Mouse (Mus musculus): ENCODE data around the gene Gsdma3. TPM values are rescaled to one million over a fixed set of nuclear protein-coding genes. Genes with fewer than 3 reads are reported as not detected.

The Gsdma3 gene
- total and polyA plus RNA-seq, 3 experiments: not detected

DNA sequence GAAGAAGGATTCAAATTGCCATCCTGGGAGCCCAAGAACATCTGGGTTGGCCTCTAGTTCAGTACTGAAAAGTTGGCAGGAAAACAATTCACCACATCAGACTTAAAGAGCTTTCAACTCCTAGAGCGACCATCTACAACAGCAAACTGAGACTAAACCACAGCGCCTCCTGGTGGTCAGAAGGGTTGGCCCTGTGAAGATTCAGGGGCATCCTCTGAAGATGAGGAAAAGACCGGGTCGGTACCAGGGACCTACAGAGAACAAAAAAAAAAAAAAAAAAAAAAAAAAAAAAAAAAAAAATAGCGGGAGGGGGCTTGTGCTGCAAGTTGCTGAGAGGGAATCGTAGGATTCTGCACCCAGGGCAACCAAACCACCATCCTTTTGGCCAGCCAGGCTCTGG lies 28.8 kb upstream of the Gsdma3 start (continued):
- no peak for TF ChIP-seq TAL1 (IDR thresholded peaks at IDR 0.05; ENCODE audit: low read length)
- no peak for TF ChIP-seq EP300 (IDR thresholded peaks at IDR 0.05; ENCODE audit: low read depth in 1 of 2, low read length in 2 of 2)
- TF ChIP-seq TBP (IDR thresholded peaks at IDR 0.05; ENCODE audit: low read depth, low read length): no peak
- TF ChIP-seq GATA1 (IDR thresholded peaks at IDR 0.05; ENCODE audit: low read depth, low read length): no peak
- TF ChIP-seq RCOR1 (IDR thresholded peaks at IDR 0.05; ENCODE audit: low read depth, low read length): no peak

DNA sequence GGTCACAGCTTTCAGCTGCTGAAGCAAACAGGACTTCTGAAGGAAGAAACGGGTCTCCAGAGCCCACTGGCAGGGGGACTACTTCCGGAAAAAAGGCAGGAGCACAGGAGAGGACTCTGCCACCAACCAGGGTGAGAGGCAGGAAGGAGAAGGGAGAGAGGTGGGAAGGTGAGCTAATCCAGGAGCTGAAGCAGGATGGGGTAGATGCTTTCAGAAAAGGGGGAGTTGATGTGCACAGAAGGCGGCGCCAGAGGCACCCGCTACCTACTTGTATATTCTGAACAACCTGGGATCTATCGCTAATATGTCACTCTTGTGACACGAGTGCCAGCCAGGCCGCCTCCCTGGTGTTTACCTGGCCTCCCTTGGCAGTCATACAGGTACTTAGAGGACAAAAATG lies 28.2 kb upstream of the Gsdma3 start, which contains the start of gene Lrrc3c:
Gene Lrrc3c, plus strand, starts transcription at position 301 of the 400 bp plus-strand sequence.
- no peak for TF ChIP-seq POLR2AphosphoS5 (IDR thresholded peaks at IDR 0.05; ENCODE audit: borderline replicate concordance, low read depth, low read length)
- Histone ChIP-seq H3K9me3 (replicated peaks; ENCODE audit: insufficient read depth, low read length) (no peaks in the 10 kb centered on the region), H3K27me3 (ENCODE audit: control insufficient read depth in 1 of 2, insufficient read depth in 2 of 2, low read length in 2 of 2) (peaks cover 13 to 18% of the 10 kb centered on the region in 2 experiments), H3K27ac (ENCODE audit: control insufficient read depth, low read depth, low read length) (no peak within 1 kb of the TSS), H3K4me3 (ENCODE audit: control insufficient read depth in 1 of 2, insufficient read depth in 1 of 2, low read depth in 2 of 2, low read length in 2 of 2) (no peak within 1 kb of the TSS), H3K9ac (ENCODE audit: control insufficient read depth, low read depth, low read length, poor library complexity, severe bottlenecking) (no peak within 1 kb of the TSS), H3K36me3 (ENCODE audit: control insufficient read depth in 1 of 2, insufficient read depth in 2 of 2, low read length in 2 of 2) (0 out of 4 replicates have a peak, but pooled peaks cover 0 to 2% of the 10 kb centered on the region in 2 experiments), H3K4me1 (ENCODE audit: control insufficient read depth in 1 of 2, insufficient read depth in 2 of 2, low read length in 2 of 2) (peaks cover 2 to 5% of the 10 kb centered on the region in 2 experiments; a peak in 2 of 4 replicates), H3K79me2 (ENCODE audit: control insufficient read depth, insufficient read depth, low read length, poor library complexity) (no peaks in the 10 kb centered on the region)
- no peak for DNase-seq (ENCODE audit: low read depth, low spot score)

- Histone ChIP-seq H3K9ac (ENCODE audit: control insufficient read depth, low read depth, low read length, poor library complexity, severe bottlenecking) (no peak overlapping the region), H3K27me3 (ENCODE audit: control insufficient read depth in 1 of 2, insufficient read depth in 2 of 2, low read length in 2 of 2) (peaks cover 11 to 13% of the 10 kb centered on the region in 2 experiments), H3K9me3 (replicated peaks; ENCODE audit: insufficient read depth, low read length) (no peaks in the 10 kb centered on the region), H3K4me1 (ENCODE audit: control insufficient read depth in 1 of 2, insufficient read depth in 2 of 2, low read length in 2 of 2) (peaks cover 2 to 5% of the 10 kb centered on the region in 2 experiments; a peak in 2 of 4 replicates), H3K27ac (ENCODE audit: control insufficient read depth, low read depth, low read length) (no peak overlapping the region), H3K36me3 (ENCODE audit: control insufficient read depth in 1 of 2, insufficient read depth in 2 of 2, low read length in 2 of 2) (0 out of 4 replicates have a peak, but pooled peaks cover 0 to 2% of the 10 kb centered on the region in 2 experiments), H3K79me2 (ENCODE audit: control insufficient read depth, insufficient read depth, low read length, poor library complexity) (no peaks in the 10 kb centered on the region), H3K4me3 (ENCODE audit: control insufficient read depth in 1 of 2, insufficient read depth in 1 of 2, low read depth in 2 of 2, low read length in 2 of 2) (no peak overlapping the region)
- no peak for TF ChIP-seq TBP (IDR thresholded peaks at IDR 0.05; ENCODE audit: low read depth, low read length)
- no peak for TF ChIP-seq MXI1 (IDR thresholded peaks at IDR 0.05; ENCODE audit: low read depth, low read length)
- no peak for TF ChIP-seq CHD1 (IDR thresholded peaks at IDR 0.05; ENCODE audit: low read depth, low read length)
- no peak for TF ChIP-seq RAD21 (IDR thresholded peaks at IDR 0.05; ENCODE audit: low read depth, low read length)
- TF ChIP-seq NELFE (IDR thresholded peaks at IDR 0.05; ENCODE audit: low read depth, low read length): no peak
- no peak for TF ChIP-seq POLR2AphosphoS5 (IDR thresholded peaks at IDR 0.05; ENCODE audit: borderline replicate concordance, low read depth, low read length)
- no peak for TF ChIP-seq POLR2AphosphoS2 (IDR thresholded peaks at IDR 0.05; ENCODE audit: low read length)
- TF ChIP-seq POLR2A (IDR thresholded peaks at IDR 0.05; ENCODE audit: control insufficient read depth in 1 of 2, insufficient read depth in 1 of 2, low read depth in 1 of 2, low read length in 2 of 2, poor library complexity in 1 of 2): no peak
- TF ChIP-seq HCFC1 (IDR thresholded peaks at IDR 0.05; ENCODE audit: low read depth, low read length): no peak
- TF ChIP-seq SIN3A (IDR thresholded peaks at IDR 0.05; ENCODE audit: low read length): no peak
- TF ChIP-seq MYB (IDR thresholded peaks at IDR 0.05; ENCODE audit: low read depth, low read length): no peak
- no peak for TF ChIP-seq SMC3 (IDR thresholded peaks at IDR 0.05; ENCODE audit: low read depth, low read length)
- DNase-seq (ENCODE audit: low read depth, low spot score): no peak
Measured at GRCm38 (mm10) chr11:98598851-98599290, 27.3 kb upstream of the Gsdma3 start.

All from MEL (cell line).